In genomic region chr6:114812322-114812721, GRCm38 (mm10) we compare ENCODE assay signal across 10 mouse cellular contexts.
A peak's percentile ranks its signal among the peaks of the same experiment; 100 is the strongest.
DNase-seq lines count a peak whose midpoint lies in the region; ATAC-seq lines count a peak whose summit lies in the region.
"Had no signal": no experiment of that assay in that cellular context is flagged by ENCODE, and none has a peak within 500 bp of the region (broad histone marks: within the 10 kb centered on the region; RNA-seq: fewer than 3 reads in every experiment).

No protein-coding gene starts in this region.

- no peak overlapping the region for H3K9ac ChIP-seq in embryonic facial prominence, embryonic 14.5 days (ENCODE audit: low read depth, low read length)
- H3K9ac ChIP-seq in heart, embryonic 16.5 days (ENCODE audit: low read length), result no peak overlapping the region
- H3K9ac ChIP-seq in liver, embryonic 11.5 days (ENCODE audit: low read depth, low read length), result no peak overlapping the region
- H3K9ac ChIP-seq: embryonic facial prominence, embryonic 13.5 days; liver, embryonic 14.5 days had no signal

- ATAC-seq in embryonic facial prominence, embryonic 14.5 days (ENCODE audit: low read depth), result no peak
- ATAC-seq in heart, embryonic 16.5 days (replicated peaks; ENCODE audit: extremely low read depth, insufficient read depth, low FRiP score), result 0 out of 2 replicates have a peak, but pooled peaks have one; percentile 24
- no peak for ATAC-seq in liver, embryonic 11.5 days (replicated peaks; ENCODE audit: low FRiP score)

- H3K36me3 ChIP-seq in embryonic facial prominence, embryonic 14.5 days (ENCODE audit: control insufficient read depth, insufficient read depth, low read length), result no peaks in the 10 kb centered on the region
- no peaks in the 10 kb centered on the region for H3K36me3 ChIP-seq in embryonic facial prominence, embryonic 10.5 days (replicated peaks)
- no peaks in the 10 kb centered on the region for H3K36me3 ChIP-seq in heart, embryonic 16.5 days (ENCODE audit: control insufficient read depth, insufficient read depth)
- H3K36me3 ChIP-seq in liver, embryonic 11.5 days (ENCODE audit: control insufficient read depth, insufficient read depth, low read length), result no peaks in the 10 kb centered on the region
- H3K36me3 ChIP-seq: embryonic facial prominence, embryonic 13.5 days had no signal

- no peaks in the 10 kb centered on the region for H3K27me3 ChIP-seq in embryonic facial prominence, embryonic 14.5 days (replicated peaks; ENCODE audit: control insufficient read depth, insufficient read depth, low read length)
- no peaks in the 10 kb centered on the region for H3K27me3 ChIP-seq in embryonic facial prominence, embryonic 10.5 days (replicated peaks; ENCODE audit: low read depth, poor library complexity, severe bottlenecking)
- no peaks in the 10 kb centered on the region for H3K27me3 ChIP-seq in heart, embryonic 16.5 days (ENCODE audit: control insufficient read depth, insufficient read depth, low read length)
- no peaks in the 10 kb centered on the region for H3K27me3 ChIP-seq in liver, embryonic 11.5 days (replicated peaks; ENCODE audit: control insufficient read depth, insufficient read depth, low read length)
- H3K27me3 ChIP-seq: embryonic facial prominence, embryonic 13.5 days had no signal

- WGBS in embryonic facial prominence, embryonic 14.5 days, result 55% methylated on average over 5 of the region's 5 CpGs
- 89% methylated on average over 5 of the region's 5 CpGs for WGBS in embryonic facial prominence, embryonic 10.5 days
- WGBS in heart, embryonic 16.5 days, result 68% methylated on average over 5 of the region's 5 CpGs
- WGBS in liver, embryonic 11.5 days, result 80% methylated on average over 5 of the region's 5 CpGs

- H3K4me1 ChIP-seq in embryonic facial prominence, embryonic 14.5 days (ENCODE audit: control insufficient read depth, insufficient read depth, low read length), result peaks cover 12% of the 10 kb centered on the region; the same call in 1 of the 2 replicates
- peaks cover 17% of the 10 kb centered on the region for H3K4me1 ChIP-seq in embryonic facial prominence, embryonic 10.5 days
- H3K4me1 ChIP-seq in heart, embryonic 16.5 days (ENCODE audit: control insufficient read depth, insufficient read depth, low read length), result peaks cover 3% of the 10 kb centered on the region; the same call in 1 of the 2 replicates
- H3K4me1 ChIP-seq in liver, embryonic 11.5 days (replicated peaks; ENCODE audit: control insufficient read depth, insufficient read depth, low read length), result peaks cover 6% of the 10 kb centered on the region

- no peak overlapping the region for H3K4me3 ChIP-seq in embryonic facial prominence, embryonic 14.5 days (ENCODE audit: low read depth, low read length)
- no peak overlapping the region for H3K4me3 ChIP-seq in embryonic facial prominence, embryonic 10.5 days
- H3K4me3 ChIP-seq in heart, embryonic 16.5 days (ENCODE audit: low read length), result no peak overlapping the region
- no peak overlapping the region for H3K4me3 ChIP-seq in liver, embryonic 11.5 days (ENCODE audit: low read depth, low read length)
- H3K4me3 ChIP-seq: embryonic facial prominence, embryonic 13.5 days had no signal

- no peak overlapping the region for H3K4me2 ChIP-seq in embryonic facial prominence, embryonic 14.5 days (ENCODE audit: low read depth, low read length)
- no peak overlapping the region for H3K4me2 ChIP-seq in heart, embryonic 16.5 days (ENCODE audit: low read depth, low read length)
- no peak overlapping the region for H3K4me2 ChIP-seq in liver, embryonic 11.5 days
- H3K4me2 ChIP-seq: embryonic facial prominence, embryonic 13.5 days had no signal

- DNase-seq in embryonic facial prominence, embryonic 14.5 days (ENCODE audit: low spot score), result peak; percentile 87
- no peak for DNase-seq in embryonic facial prominence, embryonic 10.5 days (ENCODE audit: low spot score)
- peak; percentile 26 for DNase-seq in right cerebral cortex, postnatal 4 days
- no peak for DNase-seq in right cerebral cortex, postnatal 25 days
- no peak for DNase-seq in retina, embryonic 14.5 days (ENCODE audit: low spot score)
- no peak for DNase-seq in layer of hippocampus, adult 18-20 months (ENCODE audit: low spot score in 2 of 2)
- no peak for DNase-seq in liver, embryonic 11.5 days (ENCODE audit: low spot score)

- peaks cover 3% of the 10 kb centered on the region; the same call in 1 of the 2 replicates for H3K9me3 ChIP-seq in embryonic facial prominence, embryonic 14.5 days (ENCODE audit: control insufficient read depth, low read length)
- no peaks in the 10 kb centered on the region for H3K9me3 ChIP-seq in embryonic facial prominence, embryonic 10.5 days
- 0 out of 2 replicates have a peak, but pooled peaks cover 3% of the 10 kb centered on the region for H3K9me3 ChIP-seq in heart, embryonic 16.5 days (replicated peaks; ENCODE audit: control insufficient read depth, low read length)
- no peaks in the 10 kb centered on the region for H3K9me3 ChIP-seq in liver, embryonic 11.5 days (ENCODE audit: control insufficient read depth, low read length)
- H3K9me3 ChIP-seq: embryonic facial prominence, embryonic 13.5 days had no signal

- peak overlapping the region; percentile 28; the same call in 1 of the 2 replicates for H3K27ac ChIP-seq in embryonic facial prominence, embryonic 14.5 days (replicated peaks; ENCODE audit: low read depth, low read length)
- no peak overlapping the region for H3K27ac ChIP-seq in embryonic facial prominence, embryonic 10.5 days (replicated peaks)
- no peak overlapping the region for H3K27ac ChIP-seq in heart, embryonic 16.5 days (ENCODE audit: low read length)
- H3K27ac ChIP-seq in liver, embryonic 11.5 days (ENCODE audit: low read depth, low read length), result no peak overlapping the region
- H3K27ac ChIP-seq: liver, embryonic 14.5 days had no signal

Comparison
In these comparisons a context has a peak if more than half of its experiments do, and no peak if none do; other contexts are left out.
1. DNase-seq: peak in embryonic facial prominence, embryonic 14.5 days (single experiment) and right cerebral cortex, postnatal 4 days (single experiment); none in embryonic facial prominence, embryonic 10.5 days (single experiment), right cerebral cortex, postnatal 25 days (single experiment), retina, embryonic 14.5 days (single experiment), layer of hippocampus, adult 18-20 months (0 of 2) and liver, embryonic 11.5 days (single experiment).